Mouse (Mus musculus) neural tube, embryonic 15.5 days (tissue): ENCODE measurements at regions not wholly inside any gene's neighbourhood (a gene's known extent, or its start where the extent isn't known, plus 50 kb on each side); places are given as distances from the start of the nearest gene placed in this dataset.

ENCODE experiments used
- ATAC-seq: fragments of 200-750 bp; cut with Nextera tagmentation; 2 replicates; pipeline ENCODE4 v1.8.0; 2017; ENCODE audit warnings: mild to moderate bottlenecking, moderate TSS enrichment, moderate library complexity; ENCODE audit not compliant: low FRiP score
- H3K27ac ChIP-seq: fragments of 300-500 bp; sonication (generic); replicated peaks from 2 replicates; pipeline ENCODE4 v1.5.1; 2015; ENCODE audit warnings: mild to moderate bottlenecking, inconsistent platforms
- H3K27me3 ChIP-seq: fragments of 300-500 bp; sonication (generic); replicated peaks from 2 replicates; pipeline ENCODE4 v1.6.1; 2015; ENCODE audit warnings: inconsistent platforms
- H3K36me3 ChIP-seq: fragments of 300-500 bp; sonication (generic); 2 replicates; pipeline ENCODE4 v1.6.1; 2015; ENCODE audit warnings: inconsistent platforms
- H3K4me1 ChIP-seq: fragments of 300-500 bp; sonication (generic); 2 replicates; pipeline ENCODE4 v1.6.1; 2015; ENCODE audit warnings: inconsistent platforms
- H3K4me2 ChIP-seq: fragments of 300-500 bp; sonication (generic); 2 replicates; pipeline ENCODE4 v1.6.1; 2015; ENCODE audit warnings: inconsistent platforms, mild to moderate bottlenecking, moderate library complexity
- H3K4me3 ChIP-seq: fragments of 300-500 bp; sonication (generic); replicated peaks from 2 replicates; pipeline ENCODE4 v1.5.1; 2015; ENCODE audit warnings: mild to moderate bottlenecking, inconsistent platforms
- H3K9ac ChIP-seq: fragments of 300-500 bp; sonication (generic); replicated peaks from 2 replicates; pipeline ENCODE4 v1.6.1; 2015; ENCODE audit warnings: mild to moderate bottlenecking, inconsistent platforms
- H3K9me3 ChIP-seq: fragments of 300-500 bp; sonication (generic); replicated peaks from 2 replicates; pipeline ENCODE4 v1.6.1; 2016; ENCODE audit warnings: inconsistent platforms
- WGBS: fragments of 180-500 bp; shearing (Covaris S2); methylation state at CpG from one replicate; pipeline ENCODE4 v1.1.7; 2015; ENCODE audit warnings: mixed read lengths; 5-methylcytosine and 5-hydroxymethylcytosine counted together

DNA sequence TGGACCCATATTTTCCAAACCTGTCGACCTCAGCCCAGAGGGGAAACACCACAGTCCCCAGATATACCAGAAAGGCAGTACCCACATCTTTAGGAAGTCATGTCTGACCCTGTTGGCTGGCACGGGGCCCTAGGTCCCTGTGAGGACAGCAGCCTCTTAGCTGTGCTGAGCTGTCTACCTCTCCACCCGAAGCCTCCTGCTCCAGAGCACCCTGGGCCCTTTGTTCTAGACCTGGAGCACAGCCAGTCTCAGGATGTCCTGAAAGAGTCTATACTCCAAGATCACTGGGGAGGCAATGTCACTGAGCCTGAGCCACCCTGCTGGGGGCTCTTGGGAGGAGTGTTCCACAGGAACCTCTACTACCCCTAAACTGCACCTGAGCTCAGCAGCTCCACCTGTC, 150.9 kb upstream of the Zmiz1 start:
- Histone ChIP-seq H3K9ac (no peak overlapping the region), H3K4me1 (peaks cover 29% of the 10 kb centered on the region), H3K27me3 (no peaks in the 10 kb centered on the region), H3K4me3 (no peak overlapping the region), H3K9me3 (no peaks in the 10 kb centered on the region), H3K4me2 (no peak overlapping the region), H3K36me3 (no peaks in the 10 kb centered on the region), H3K27ac (no peak overlapping the region)
- WGBS = 71% methylated on average over 3 of the region's 3 CpGs
- no peak for ATAC-seq

DNA sequence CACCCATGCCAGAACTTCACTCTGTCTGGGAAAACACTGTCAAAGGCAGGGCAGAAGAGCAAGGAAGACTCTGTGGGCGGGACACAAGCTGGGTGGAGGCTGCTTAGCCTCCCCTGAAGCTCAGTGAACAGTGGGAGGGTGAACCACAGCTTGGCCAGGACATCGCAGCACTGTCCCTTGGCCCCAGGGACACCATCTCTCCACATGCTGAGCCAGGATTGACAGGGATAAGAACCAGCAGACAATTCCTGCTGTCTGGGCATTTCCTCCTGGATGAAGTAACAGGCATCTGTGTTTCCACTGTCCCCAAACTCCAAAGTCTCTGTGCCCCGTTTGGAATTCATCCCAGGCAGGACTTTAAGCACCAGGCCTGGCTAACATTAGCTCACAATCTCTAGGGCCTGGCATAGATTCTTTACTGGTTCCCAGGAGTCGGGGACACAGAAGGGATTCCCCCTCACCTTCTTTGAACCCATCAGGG, 148.3 kb upstream of the Zmiz1 start:
- no peaks in the 10 kb centered on the region for H3K9me3 ChIP-seq
- no peak overlapping the region for H3K9ac ChIP-seq
- H3K27ac ChIP-seq = no peak overlapping the region
- H3K27me3 ChIP-seq = no peaks in the 10 kb centered on the region
- H3K4me2 ChIP-seq = no peak overlapping the region
- H3K36me3 ChIP-seq = no peaks in the 10 kb centered on the region
- no peak for ATAC-seq
- 67% methylated on average over 4 of the region's 4 CpGs for WGBS
- H3K4me1 ChIP-seq = peaks cover 16% of the 10 kb centered on the region
- no peak overlapping the region for H3K4me3 ChIP-seq

DNA sequence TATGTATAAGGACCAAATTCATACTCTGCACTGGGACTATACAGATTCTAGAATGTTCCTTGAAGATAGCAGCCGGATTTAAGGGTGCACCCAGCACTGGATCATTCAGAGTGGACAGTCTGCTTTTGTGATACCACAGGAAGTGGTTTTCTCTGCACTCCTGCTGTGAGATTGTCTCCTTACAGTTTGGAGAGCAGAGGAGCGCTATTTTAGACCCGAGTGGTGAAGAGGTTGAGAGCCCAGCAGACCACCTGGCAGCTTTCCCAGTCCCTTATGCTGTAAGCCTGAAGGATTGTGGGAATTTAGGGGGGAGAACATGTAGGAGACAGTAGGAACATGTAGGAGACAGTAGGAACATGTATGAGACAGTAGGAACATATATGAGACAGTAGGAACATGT, 147.5 kb upstream of the Zmiz1 start:
- 56% methylated on average over 3 of the region's 3 CpGs for WGBS
- Histone ChIP-seq H3K9me3 (no peaks in the 10 kb centered on the region), H3K4me1 (peaks cover 16% of the 10 kb centered on the region), H3K36me3 (no peaks in the 10 kb centered on the region), H3K4me3 (no peak overlapping the region), H3K27me3 (no peaks in the 10 kb centered on the region), H3K27ac (no peak overlapping the region), H3K4me2 (no peak overlapping the region), H3K9ac (no peak overlapping the region)
- no peak for ATAC-seq

DNA sequence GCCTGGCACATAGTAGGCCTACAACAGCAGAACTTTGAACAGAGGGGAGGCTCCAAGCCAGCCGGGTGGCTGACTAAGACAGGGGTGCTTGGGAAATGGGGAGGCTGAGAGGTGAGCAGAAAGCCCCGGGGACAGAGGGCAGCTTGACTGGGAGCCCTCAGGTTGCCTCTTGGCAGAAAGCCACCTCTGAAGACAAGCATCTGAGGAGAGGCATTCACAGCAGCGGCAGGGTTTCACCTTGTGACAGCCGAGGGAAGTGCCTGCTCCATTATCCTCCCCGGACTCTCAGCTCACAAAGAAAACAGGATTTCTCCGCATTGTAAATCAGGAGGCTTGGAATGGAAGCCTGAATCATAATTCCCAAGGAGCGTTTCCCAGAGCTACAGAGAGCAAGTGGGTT, 146.8 kb upstream of the Zmiz1 start:
- Histone ChIP-seq H3K4me1 (peaks cover 16% of the 10 kb centered on the region), H3K9ac (no peak overlapping the region), H3K36me3 (no peaks in the 10 kb centered on the region), H3K4me2 (no peak overlapping the region), H3K9me3 (no peaks in the 10 kb centered on the region), H3K27ac (no peak overlapping the region), H3K27me3 (peaks cover 3% of the 10 kb centered on the region; the same call in 1 of the 2 replicates), H3K4me3 (no peak overlapping the region)
- WGBS = 13% methylated on average over 7 of the region's 7 CpGs
- no peak for ATAC-seq

DNA sequence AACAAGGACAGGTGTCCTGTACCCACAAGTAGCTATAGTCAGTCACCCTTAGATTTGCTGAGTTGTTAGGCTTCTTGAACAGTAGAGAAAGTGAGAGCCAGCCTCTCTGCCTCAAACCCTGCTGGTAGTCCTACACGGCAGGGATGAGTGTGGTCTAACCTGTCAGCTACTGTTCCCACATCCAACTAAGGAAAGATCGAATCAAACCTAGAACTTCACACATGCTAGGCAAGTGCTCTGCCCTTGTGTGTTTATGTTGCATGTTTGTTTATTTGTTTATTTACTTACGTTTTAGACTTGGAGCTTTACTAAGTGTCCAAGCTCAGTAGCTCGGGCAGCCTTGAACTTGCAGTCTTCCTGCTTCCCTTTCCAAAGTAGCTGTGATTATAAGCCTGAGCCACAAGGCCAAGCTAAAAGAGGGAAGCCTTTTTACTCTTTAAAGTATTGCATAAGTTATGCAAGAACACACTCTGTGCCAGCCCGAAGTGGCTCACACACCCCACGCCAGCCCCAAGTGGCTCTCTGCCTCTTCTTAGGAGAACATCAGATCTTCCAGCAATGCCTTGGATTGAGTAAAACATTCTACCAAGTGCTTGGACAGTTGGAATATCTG, 146.1 kb upstream of the Zmiz1 start:
- Histone ChIP-seq H3K27ac (no peak overlapping the region), H3K9me3 (no peaks in the 10 kb centered on the region), H3K27me3 (peaks cover 3% of the 10 kb centered on the region; the same call in 1 of the 2 replicates), H3K4me2 (no peak overlapping the region), H3K4me1 (peaks cover 24% of the 10 kb centered on the region), H3K4me3 (no peak overlapping the region), H3K9ac (no peak overlapping the region), H3K36me3 (no peaks in the 10 kb centered on the region)
- 92% methylated on average over 6 of the region's 6 CpGs for WGBS
- ATAC-seq = no peak

DNA sequence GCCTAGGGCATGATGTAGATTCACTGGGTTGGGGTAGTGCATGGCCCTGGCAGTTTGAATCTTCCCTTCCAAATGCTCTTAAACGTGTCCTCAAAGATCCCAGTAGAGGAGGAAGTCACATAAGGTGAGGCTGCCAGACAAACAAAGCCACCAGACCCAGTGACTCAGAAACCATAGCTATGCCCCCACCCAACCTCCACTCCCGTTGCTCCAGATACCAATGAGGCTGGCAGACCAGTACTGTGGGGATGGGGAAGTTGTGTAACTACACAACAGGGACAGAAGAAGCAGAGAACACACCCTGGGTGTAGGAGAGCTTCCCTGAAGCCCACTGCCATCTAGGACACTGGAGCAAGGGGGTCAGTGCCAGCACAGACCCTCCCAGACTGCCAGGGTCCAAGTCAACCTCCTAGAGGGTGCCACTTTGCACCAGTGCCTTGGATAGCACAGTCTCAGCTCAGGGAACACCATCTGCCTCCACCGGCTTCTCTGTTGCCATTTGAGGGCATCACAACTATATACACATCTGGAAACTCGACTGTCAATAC, 145.2 kb upstream of the Zmiz1 start:
- 89% methylated on average over 4 of the region's 4 CpGs for WGBS
- no peak overlapping the region for H3K4me3 ChIP-seq

DNA sequence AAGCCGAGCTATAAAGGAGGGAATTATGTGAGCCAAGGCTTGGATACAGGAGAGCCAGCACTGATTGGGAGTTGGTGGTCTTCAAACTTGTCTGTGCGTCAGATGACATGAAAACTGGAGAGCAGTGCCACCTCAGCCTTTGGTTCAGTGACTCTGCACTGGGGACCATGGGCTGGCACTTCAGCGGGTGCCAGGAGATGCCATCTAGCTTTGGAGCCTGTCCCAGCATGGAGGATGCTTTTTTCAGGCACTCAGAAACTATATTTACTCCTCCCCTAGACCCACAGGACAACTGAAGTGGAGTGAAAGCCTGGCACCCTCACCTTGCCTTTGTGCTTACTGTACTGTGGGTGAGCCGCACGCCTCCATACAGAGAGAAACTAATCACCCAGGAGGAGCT, 142.5 kb upstream of the Zmiz1 start:
- Histone ChIP-seq H3K27ac (no peak overlapping the region), H3K4me2 (no peak overlapping the region), H3K36me3 (no peaks in the 10 kb centered on the region), H3K4me1 (peaks cover 32% of the 10 kb centered on the region), H3K4me3 (no peak overlapping the region), H3K27me3 (peaks cover 3% of the 10 kb centered on the region; the same call in 1 of the 2 replicates), H3K9ac (no peak overlapping the region), H3K9me3 (no peaks in the 10 kb centered on the region)
- WGBS = 90% methylated on average over 5 of the region's 5 CpGs
- ATAC-seq = no peak

More for the DNA sequence above, 145.2 kb upstream of the Zmiz1 start:
- Histone ChIP-seq H3K9ac (no peak overlapping the region), H3K9me3 (no peaks in the 10 kb centered on the region), H3K4me2 (no peak overlapping the region), H3K4me1 (peaks cover 32% of the 10 kb centered on the region), H3K36me3 (no peaks in the 10 kb centered on the region), H3K27me3 (peaks cover 3% of the 10 kb centered on the region; the same call in 1 of the 2 replicates), H3K27ac (no peak overlapping the region)
- no peak for ATAC-seq

DNA sequence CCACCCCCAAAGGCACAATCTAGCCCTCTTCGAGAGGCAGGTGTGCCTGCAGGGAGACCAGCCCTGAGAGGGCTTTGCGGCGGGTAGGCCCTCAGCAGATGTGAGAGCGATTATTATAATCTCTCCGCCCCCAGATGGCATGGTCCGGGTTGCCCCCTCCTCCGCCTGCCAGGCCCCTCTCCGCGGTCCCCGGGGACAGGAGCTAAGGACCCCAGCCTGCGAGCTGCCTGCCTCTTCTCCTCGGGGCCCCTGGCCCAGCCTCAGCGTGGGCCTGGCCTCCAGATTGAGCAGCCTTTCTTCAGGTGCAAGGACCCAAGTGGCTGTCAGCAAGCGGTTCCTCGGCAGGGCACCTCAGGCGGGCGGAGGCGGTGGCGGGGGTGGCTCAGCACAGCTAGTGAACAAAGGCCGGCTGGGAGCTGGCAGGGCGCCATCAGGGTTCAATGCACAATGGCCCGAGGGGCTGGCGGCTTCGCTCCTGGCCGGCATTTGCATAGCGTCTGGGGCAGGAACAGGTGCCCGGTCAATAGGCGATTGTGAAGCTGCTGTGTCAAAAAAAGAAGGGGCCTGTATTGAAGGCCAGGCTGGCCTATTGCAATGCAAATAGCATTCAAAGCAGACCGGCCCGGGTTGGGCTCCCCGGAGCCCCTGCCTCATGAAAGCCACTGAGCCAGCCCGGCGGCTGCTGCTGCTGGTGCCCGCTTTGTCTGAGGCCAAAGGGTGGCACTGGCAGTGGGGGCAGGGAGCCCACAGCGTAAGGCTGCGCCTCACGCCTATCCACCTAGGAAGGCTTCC, 141.1 kb upstream of the Zmiz1 start:
- Histone ChIP-seq H3K9ac (peak overlapping the region; percentile 26), H3K4me3 (no peak overlapping the region), H3K27ac (peak overlapping the region; percentile 66), H3K27me3 (peaks cover 3% of the 10 kb centered on the region; the same call in 1 of the 2 replicates), H3K4me2 (peak overlapping the region; percentile 46), H3K4me1 (peaks cover 34% of the 10 kb centered on the region), H3K36me3 (no peaks in the 10 kb centered on the region), H3K9me3 (no peaks in the 10 kb centered on the region)
- peak; percentile 82 for ATAC-seq
- 7% methylated on average over 37 of the region's 37 CpGs for WGBS

DNA sequence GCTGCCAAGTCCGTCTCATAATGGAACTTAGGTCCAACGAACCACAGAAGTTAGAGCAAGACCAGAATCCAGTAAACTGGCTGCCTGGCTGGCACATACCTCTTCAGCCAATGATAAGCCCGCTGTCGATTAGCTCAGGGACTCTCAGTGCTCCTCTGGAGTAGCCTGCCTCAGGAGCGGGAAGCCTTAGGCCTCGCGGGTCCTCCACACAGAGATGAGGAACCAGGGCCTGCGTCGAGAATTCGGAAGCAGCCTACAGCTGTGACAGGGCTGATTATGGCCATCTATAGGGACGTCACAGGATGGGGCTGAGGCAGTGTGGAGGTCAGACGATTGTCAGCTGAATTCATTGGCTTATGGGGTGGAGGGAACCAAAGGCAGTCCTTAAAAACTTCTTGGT, 140.1 kb upstream of the Zmiz1 start:
- Histone ChIP-seq H3K27ac (peak overlapping the region; percentile 66; the same call in 1 of the 2 replicates), H3K36me3 (no peaks in the 10 kb centered on the region), H3K4me1 (peaks cover 44% of the 10 kb centered on the region)

DNA sequence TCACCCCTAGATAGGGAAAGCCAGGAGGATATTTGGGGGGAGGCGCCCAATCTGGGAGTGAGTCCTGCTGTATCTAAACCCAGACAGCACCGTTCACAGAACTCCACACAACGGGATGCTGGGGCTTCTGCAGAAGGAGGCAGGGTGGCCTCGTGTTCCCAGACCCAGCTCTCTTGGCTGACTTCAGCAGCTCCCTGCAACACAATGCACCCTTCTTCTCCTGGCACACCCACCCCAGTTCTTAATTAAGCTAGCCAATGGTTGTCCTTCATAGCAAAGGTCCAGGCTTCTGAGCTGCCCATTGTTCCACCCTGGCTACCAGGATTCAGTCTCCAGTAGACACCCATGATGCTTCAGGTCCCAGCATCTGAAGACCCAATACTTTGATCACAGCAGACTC, 138.8 kb upstream of the Zmiz1 start:
- Histone ChIP-seq H3K9ac (no peak overlapping the region), H3K4me3 (no peak overlapping the region), H3K27me3 (peaks cover 3% of the 10 kb centered on the region; the same call in 1 of the 2 replicates), H3K4me2 (no peak overlapping the region), H3K36me3 (no peaks in the 10 kb centered on the region), H3K4me1 (peaks cover 51% of the 10 kb centered on the region), H3K9me3 (no peaks in the 10 kb centered on the region), H3K27ac (no peak overlapping the region)
- ATAC-seq = no peak
- 59% methylated on average over 4 of the region's 4 CpGs for WGBS

More for the DNA sequence above, 140.1 kb upstream of the Zmiz1 start:
- no peak overlapping the region for H3K4me3 ChIP-seq
- WGBS = 35% methylated on average over 12 of the region's 12 CpGs
- peaks cover 3% of the 10 kb centered on the region; the same call in 1 of the 2 replicates for H3K27me3 ChIP-seq
- no peak overlapping the region for H3K9ac ChIP-seq
- H3K4me2 ChIP-seq = no peak overlapping the region
- H3K9me3 ChIP-seq = no peaks in the 10 kb centered on the region
- no peak for ATAC-seq

DNA sequence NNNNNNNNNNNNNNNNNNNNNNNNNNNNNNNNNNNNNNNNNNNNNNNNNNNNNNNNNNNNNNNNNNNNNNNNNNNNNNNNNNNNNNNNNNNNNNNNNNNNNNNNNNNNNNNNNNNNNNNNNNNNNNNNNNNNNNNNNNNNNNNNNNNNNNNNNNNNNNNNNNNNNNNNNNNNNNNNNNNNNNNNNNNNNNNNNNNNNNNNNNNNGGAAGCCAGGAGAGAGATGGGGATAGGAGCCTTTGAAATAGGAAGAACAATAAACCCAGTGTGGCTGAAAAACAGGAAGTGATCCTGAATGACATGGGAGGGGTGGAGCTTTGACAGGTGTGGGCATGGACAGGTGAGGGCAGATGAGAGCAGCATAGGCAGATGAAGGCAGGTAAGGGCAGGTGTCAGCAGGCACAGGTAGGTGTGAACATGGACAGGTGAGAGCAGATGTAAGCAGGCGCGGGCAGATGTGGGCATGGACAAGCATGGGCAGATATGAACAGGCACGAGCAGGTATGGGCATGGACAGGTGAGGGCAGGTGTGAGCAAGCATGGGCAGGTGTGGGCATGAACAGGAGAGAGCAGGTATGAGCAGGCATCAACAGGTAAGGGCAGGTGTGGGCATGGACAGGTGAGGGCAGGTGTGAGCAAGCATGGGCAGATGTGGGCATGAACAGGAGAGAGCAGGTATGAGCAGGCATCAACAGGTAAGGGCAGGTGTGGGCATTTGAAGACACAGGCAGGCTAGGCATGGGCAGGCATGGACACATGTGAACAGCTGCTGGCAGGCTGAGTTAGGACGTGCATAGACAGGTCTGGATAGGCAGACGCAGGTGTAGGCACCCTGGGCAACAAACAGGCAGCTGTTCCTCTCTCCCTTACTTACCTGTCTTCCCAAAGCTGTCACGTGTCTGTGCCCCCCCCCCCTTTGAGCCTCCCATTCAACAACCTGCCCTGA, 135.2 kb upstream of the Zmiz1 start:
- Histone ChIP-seq H3K4me1 (peaks cover 34% of the 10 kb centered on the region), H3K27me3 (no peaks in the 10 kb centered on the region), H3K4me3 (no peak overlapping the region), H3K36me3 (no peaks in the 10 kb centered on the region), H3K27ac (peak overlapping the region; percentile 37; the same call in 1 of the 2 replicates), H3K9me3 (no peaks in the 10 kb centered on the region), H3K4me2 (no peak overlapping the region), H3K9ac (no peak overlapping the region)
- 84% methylated on average over 6 of the region's 6 CpGs for WGBS
- peak; percentile 42; the same call in 1 of the 2 replicates for ATAC-seq
